ENCODE assay signal across 9 mouse cellular contexts in the genomic region with DNA sequence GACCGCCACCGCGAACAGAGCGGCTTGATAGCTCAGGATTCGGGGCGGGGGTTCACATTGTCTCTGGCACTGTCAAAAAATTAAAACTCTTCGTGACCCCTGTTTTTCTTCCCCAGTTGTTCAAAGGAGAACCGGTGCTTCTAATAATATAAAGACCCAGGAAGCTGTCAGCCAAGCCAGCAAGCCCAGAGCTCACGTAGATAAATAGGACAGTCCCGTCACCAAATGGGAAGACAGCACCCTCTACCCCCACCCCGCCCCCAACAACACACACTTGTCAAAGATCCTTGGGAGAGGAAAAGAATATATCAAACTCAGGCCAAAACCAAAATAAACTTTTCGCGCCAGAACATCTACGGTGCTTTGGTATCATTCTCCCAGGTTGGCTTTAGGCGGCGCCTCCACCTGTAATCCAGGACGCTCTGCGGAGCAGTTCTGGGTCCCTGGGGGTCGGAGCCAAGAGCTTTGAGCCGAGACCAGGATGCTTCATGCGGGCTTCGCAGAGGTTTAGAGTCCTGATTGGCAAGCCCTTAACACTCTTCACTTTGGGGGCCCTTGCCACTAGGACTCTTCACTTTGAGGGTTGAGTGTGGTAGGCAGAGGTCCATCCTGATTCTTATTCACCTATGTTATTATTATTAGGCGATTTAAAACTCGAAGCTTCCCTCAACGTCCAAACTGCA. TPM values are rescaled to one million over a fixed set of nuclear protein-coding genes. Genes with fewer than 3 reads are reported as not detected.
DNase-seq lines count a peak whose midpoint lies in the region; ATAC-seq and TF ChIP-seq lines count a peak whose summit lies in the region.
"Had no signal": no experiment of that assay in that cellular context is flagged by ENCODE, and none has a peak within 500 bp of the region (broad histone marks: within the 10 kb centered on the region; RNA-seq: fewer than 3 reads in every experiment).

No protein-coding gene starts in this region.

- H3K9me3 ChIP-seq in lung, embryonic 14.5 days (ENCODE audit: low read depth, low read length) = no peaks in the 10 kb centered on the region
- no peaks in the 10 kb centered on the region for H3K9me3 ChIP-seq in forebrain, embryonic 11.5 days (ENCODE audit: control insufficient read depth, low read length)
- no peaks in the 10 kb centered on the region for H3K9me3 ChIP-seq in limb, embryonic 11.5 days (ENCODE audit: control insufficient read depth, low read length)
- H3K9me3 ChIP-seq in stomach, embryonic 15.5 days = no peaks in the 10 kb centered on the region

- H3K4me3 ChIP-seq in lung, embryonic 14.5 days (ENCODE audit: low read depth, low read length) = peak overlapping the region; percentile 19
- no peak overlapping the region for H3K4me3 ChIP-seq in lung, adult 2 months (replicated peaks; ENCODE audit: extremely low read depth, low read depth, low read length)
- peak overlapping the region; percentile 23 for H3K4me3 ChIP-seq in forebrain, embryonic 11.5 days (ENCODE audit: low read depth, low read length)
- H3K4me3 ChIP-seq in limb, embryonic 11.5 days (ENCODE audit: low read depth, low read length) = peak overlapping the region; percentile 17; the same call in 1 of the 2 replicates
- peak overlapping the region; percentile 21 for H3K4me3 ChIP-seq in stomach, embryonic 15.5 days (replicated peaks)

- ATAC-seq in lung, embryonic 14.5 days (ENCODE audit: insufficient read depth) = no peak
- ATAC-seq in forebrain, embryonic 11.5 days (replicated peaks; ENCODE audit: low FRiP score) = no peak
- ATAC-seq in limb, embryonic 11.5 days (ENCODE audit: insufficient number of reproducible peaks, low FRiP score, low TSS enrichment, low read depth) = no peak
- no peak for ATAC-seq in stomach, embryonic 15.5 days (ENCODE audit: insufficient read depth, low FRiP score, low read depth)
- no peak for ATAC-seq in granulocyte monocyte progenitor cell, adult 5-6 weeks (replicated peaks; ENCODE audit: poor library complexity, severe bottlenecking)
- no peak for ATAC-seq in inflammation-experienced regulatory T-cells, adult 6 months

- no peak overlapping the region for H3K9ac ChIP-seq in lung, embryonic 14.5 days
- no peak overlapping the region; the same call in 1 of the 2 replicates for H3K9ac ChIP-seq in forebrain, embryonic 11.5 days (ENCODE audit: low read length)
- no peak overlapping the region for H3K9ac ChIP-seq in limb, embryonic 11.5 days (ENCODE audit: low read length)
- H3K9ac ChIP-seq in stomach, embryonic 15.5 days = no peak overlapping the region

- TF ChIP-seq CTCF in lung, embryonic 14.5 days (IDR thresholded peaks at IDR 0.05; ENCODE audit: low read depth) = no peak
- TF ChIP-seq CTCF in lung, adult 2 months (IDR thresholded peaks at IDR 0.05; ENCODE audit: insufficient read depth, low read length) = no peak

- TF ChIP-seq POLR2A in lung, adult 2 months (IDR thresholded peaks at IDR 0.05; ENCODE audit: borderline replicate concordance, extremely low read depth, low read depth, low read length) = no peak

- peaks cover 92% of the 10 kb centered on the region for H3K27me3 ChIP-seq in lung, embryonic 14.5 days (ENCODE audit: insufficient read depth, low read length)
- H3K27me3 ChIP-seq in forebrain, embryonic 11.5 days (ENCODE audit: control insufficient read depth, insufficient read depth, low read length) = peaks cover 86% of the 10 kb centered on the region
- peaks cover 87% of the 10 kb centered on the region for H3K27me3 ChIP-seq in limb, embryonic 11.5 days (ENCODE audit: control insufficient read depth, insufficient read depth, low read length)
- H3K27me3 ChIP-seq in stomach, embryonic 15.5 days (replicated peaks) = peaks cover 88% of the 10 kb centered on the region

- DNase-seq in lung, embryonic 14.5 days = no peak
- DNase-seq in lung, adult 2 months = no peak
- no peak for DNase-seq in forebrain, embryonic 11.5 days (ENCODE audit: low spot score)
- no peak for DNase-seq in limb, embryonic 11.5 days (ENCODE audit: low spot score)
- DNase-seq: cerebellum, adult 11 months had no signal

- H3K4me1 ChIP-seq in lung, embryonic 14.5 days (ENCODE audit: insufficient read depth) = no peaks in the 10 kb centered on the region; the same call in 1 of the 2 replicates
- no peaks in the 10 kb centered on the region for H3K4me1 ChIP-seq in lung, adult 2 months (ENCODE audit: control insufficient read depth, insufficient read depth, low read length)
- peaks cover 20% of the 10 kb centered on the region for H3K4me1 ChIP-seq in forebrain, embryonic 11.5 days (replicated peaks; ENCODE audit: control insufficient read depth, insufficient read depth, low read length)
- H3K4me1 ChIP-seq in limb, embryonic 11.5 days (ENCODE audit: control insufficient read depth, insufficient read depth, low read length) = peaks cover 11% of the 10 kb centered on the region; the same call in 1 of the 2 replicates
- peaks cover 15% of the 10 kb centered on the region for H3K4me1 ChIP-seq in stomach, embryonic 15.5 days

- H3K36me3 ChIP-seq in lung, embryonic 14.5 days (ENCODE audit: insufficient read depth) = no peaks in the 10 kb centered on the region
- H3K36me3 ChIP-seq in forebrain, embryonic 11.5 days (ENCODE audit: control insufficient read depth, insufficient read depth, low read length) = no peaks in the 10 kb centered on the region
- H3K36me3 ChIP-seq in limb, embryonic 11.5 days (ENCODE audit: control insufficient read depth, insufficient read depth, low read length) = no peaks in the 10 kb centered on the region
- no peaks in the 10 kb centered on the region for H3K36me3 ChIP-seq in stomach, embryonic 15.5 days

- WGBS in lung, embryonic 14.5 days = 1% methylated on average over 25 of the region's 25 CpGs
- 2% methylated on average over 25 of the region's 25 CpGs for WGBS in lung, adult 2 months
- WGBS in forebrain, embryonic 11.5 days = 1% methylated on average over 25 of the region's 25 CpGs
- WGBS in limb, embryonic 11.5 days = under 1% methylated on average over 25 of the region's 25 CpGs
- 2% methylated on average over 25 of the region's 25 CpGs for WGBS in stomach, embryonic 15.5 days

- peak overlapping the region; percentile 51 for H3K4me2 ChIP-seq in lung, embryonic 14.5 days
- peak overlapping the region; percentile 40; the same call in 1 of the 2 replicates for H3K4me2 ChIP-seq in forebrain, embryonic 11.5 days (ENCODE audit: low read depth, low read length, severe bottlenecking)
- peak overlapping the region; percentile 39 for H3K4me2 ChIP-seq in limb, embryonic 11.5 days (ENCODE audit: low read depth, severe bottlenecking)
- H3K4me2 ChIP-seq in stomach, embryonic 15.5 days = peak overlapping the region; percentile 41

- H3K27ac ChIP-seq in lung, embryonic 14.5 days (ENCODE audit: low read depth) = no peak overlapping the region
- H3K27ac ChIP-seq in forebrain, embryonic 11.5 days (ENCODE audit: low read depth, low read length) = no peak overlapping the region
- no peak overlapping the region for H3K27ac ChIP-seq in limb, embryonic 11.5 days (replicated peaks; ENCODE audit: low read depth, low read length)
- H3K27ac ChIP-seq in stomach, embryonic 15.5 days = no peak overlapping the region

RNA-seq across cellular contexts. Expression of a gene that starts 0.5 kb away (rescaled TPM):
- polyA plus RNA-seq in lung, embryonic 14.5 days (2014; fragmentation: Nextera tagmentation; extraction: Ambion mirVana) = 0.09 TPM in 1 of 2 replicates, not detected in the other
- polyA plus RNA-seq in lung, adult 2 months (2012; rRNA removed) = not detected in 2 replicates
- 0.77 and 1.9 TPM in 2 replicates for polyA plus RNA-seq in forebrain, embryonic 11.5 days (2014; fragmentation: Nextera tagmentation; extraction: Ambion mirVana)
- polyA plus RNA-seq in limb, embryonic 11.5 days (2014; fragmentation: Nextera tagmentation; extraction: Ambion mirVana) = 0.14 and 0.20 TPM in 2 replicates
- polyA plus RNA-seq in stomach, embryonic 15.5 days (2015; fragmentation: Nextera tagmentation; extraction: Ambion mirVana) = 0.08 TPM in 1 of 2 replicates, not detected in the other
- total RNA-seq in granulocyte monocyte progenitor cell, adult 5-6 weeks (2014; fragmentation: Nextera tagmentation) = not detected in 2 replicates
- not detected in 2 replicates for total RNA-seq in granulocyte monocyte progenitor cell, adult 5-6 weeks (2017)
- polyA plus RNA-seq in inflammation-experienced regulatory T-cells, adult 6 months (2017; shearing (Covaris generic)) = not detected
- total RNA-seq: gastrocnemius, postnatal 4 days had no signal
